Mouse (Mus musculus) E14TG2a.4 (cell line): ENCODE results near the gene Jup.
A peak's percentile ranks its signal among the peaks of the same experiment; 100 is the strongest.
"Not testable (repeated sequence)": the region's sequence is repeated elsewhere in the genome, so short reads cannot be mapped to it uniquely, and the experiment has no call there.

Experiments
- H3K27me3 ChIP-seq: 2 replicates; pipeline ENCODE4 v1.6.1; 2014; ENCODE audit warnings: low read length, control low read depth; ENCODE audit not compliant: insufficient read depth
- H3K36me3 ChIP-seq: 2 replicates; pipeline ENCODE4 v1.6.1; 2014; ENCODE audit warnings: low read length, control low read depth; ENCODE audit not compliant: insufficient read depth
- H3K4me1 ChIP-seq: replicated peaks from 2 replicates; pipeline ENCODE4 v1.6.1; 2014; ENCODE audit warnings: low read depth, low read length, control low read depth
- H3K4me3 ChIP-seq: replicated peaks from 2 replicates; pipeline ENCODE4 v1.5.1; 2014; ENCODE audit warnings: mild to moderate bottlenecking, low read length
- H3K9me3 ChIP-seq: 2 replicates; pipeline ENCODE4 v1.6.1; 2014; ENCODE audit warnings: low read length, control low read depth
- CTCF ChIP-seq: conservative IDR thresholded peaks from 2 replicates; pipeline ENCODE4 v1.5.1; 2014; ENCODE audit warnings: low read length
- NANOG ChIP-seq: IDR thresholded peaks from 2 replicates; pipeline ENCODE4 v1.6.1; 2014; ENCODE audit warnings: borderline replicate concordance, low read length, mixed read lengths
- POU5F1 ChIP-seq: IDR thresholded peaks from 2 replicates; pipeline ENCODE4 v1.6.1; 2014; ENCODE audit warnings: low read length, borderline replicate concordance

Gene Jup

GRCm38 (mm10) chr11:100335731-100336130 lies 61.8 kb downstream of the Jup start:
- TF ChIP-seq POU5F1 (no peak), NANOG (no peak), CTCF (no peak)
- Histone ChIP-seq H3K4me1 (peaks cover 14% of the 10 kb centered on the region), H3K9me3 (no peaks in the 10 kb centered on the region), H3K36me3 (no peaks in the 10 kb centered on the region), H3K27me3 (peaks cover 25% of the 10 kb centered on the region), H3K4me3 (no peak overlapping the region)

- no peaks in the 10 kb centered on the region for H3K36me3 ChIP-seq
- peaks cover 25% of the 10 kb centered on the region for H3K4me1 ChIP-seq
- H3K27me3 ChIP-seq = peaks cover 23% of the 10 kb centered on the region
- TF ChIP-seq POU5F1 (no peak), NANOG (no peak), CTCF (no peak)
- H3K9me3 ChIP-seq = no peaks in the 10 kb centered on the region
- H3K4me3 ChIP-seq = no peak within 1 kb of the TSS
Measured at GRCm38 (mm10) chr11:100333944-100334457, 63.6 kb downstream of the Jup start, which contains the start of gene Gast. Gene Gast (plus strand): TSS chr11:100334407.

- peaks cover 29% of the 10 kb centered on the region for H3K4me1 ChIP-seq
- H3K27me3 ChIP-seq = peaks cover 12% of the 10 kb centered on the region
- H3K9me3 ChIP-seq = no peaks in the 10 kb centered on the region
- H3K36me3 ChIP-seq = no peaks in the 10 kb centered on the region
- TF ChIP-seq NANOG (no peak), POU5F1 (no peak), CTCF (no peak)
- H3K4me3 ChIP-seq = no peak overlapping the region
Measured at GRCm38 (mm10) chr11:100332766-100333515, 64.6 kb downstream of the Jup start.

GRCm38 (mm10) chr11:100330816-100331375 lies 66.7 kb downstream of the Jup start:
- H3K36me3 ChIP-seq, H3K9me3 ChIP-seq, H3K27me3 ChIP-seq: not testable (repeated sequence)
- Histone ChIP-seq H3K4me1 (peaks cover 36% of the 10 kb centered on the region), H3K4me3 (peak overlapping the region; percentile 64; the same call in 1 of the 2 replicates)

GRCm38 (mm10) chr11:100330235-100330634 lies 67.3 kb downstream of the Jup start:
- TF ChIP-seq CTCF (no peak), NANOG (no peak), POU5F1 (no peak)
- H3K36me3 ChIP-seq = no peaks in the 10 kb centered on the region
- H3K27me3 ChIP-seq = no peaks in the 10 kb centered on the region
- H3K4me3 ChIP-seq = peak overlapping the region; percentile 64
- H3K9me3 ChIP-seq = no peaks in the 10 kb centered on the region
- peaks cover 36% of the 10 kb centered on the region for H3K4me1 ChIP-seq

- H3K27me3 ChIP-seq = no peaks in the 10 kb centered on the region
- peaks cover 3% of the 10 kb centered on the region; the same call in 1 of the 2 replicates for H3K36me3 ChIP-seq
- no peak overlapping the region for H3K4me3 ChIP-seq
- no peak for TF ChIP-seq NANOG
- TF ChIP-seq CTCF = no peak
- no peak for TF ChIP-seq POU5F1
- H3K9me3 ChIP-seq = no peaks in the 10 kb centered on the region
- peaks cover 24% of the 10 kb centered on the region for H3K4me1 ChIP-seq
Measured at GRCm38 (mm10) chr11:100327761-100328160, 69.8 kb downstream of the Jup start.

- peaks cover 27% of the 10 kb centered on the region for H3K4me1 ChIP-seq
- H3K36me3 ChIP-seq = peaks cover 8% of the 10 kb centered on the region
- H3K9me3 ChIP-seq = no peaks in the 10 kb centered on the region
- H3K27me3 ChIP-seq = no peaks in the 10 kb centered on the region
- no peak overlapping the region for H3K4me3 ChIP-seq
- no peak for TF ChIP-seq POU5F1
- TF ChIP-seq NANOG = no peak
- TF ChIP-seq CTCF = no peak
Measured at GRCm38 (mm10) chr11:100327316-100327715, 70.2 kb downstream of the Jup start.

- TF ChIP-seq NANOG (no peak), CTCF (no peak), POU5F1 (no peak)
- peaks cover 27% of the 10 kb centered on the region for H3K4me1 ChIP-seq
- no peak overlapping the region for H3K4me3 ChIP-seq
- H3K9me3 ChIP-seq = no peaks in the 10 kb centered on the region
- H3K27me3 ChIP-seq = no peaks in the 10 kb centered on the region
- peaks cover 27% of the 10 kb centered on the region for H3K36me3 ChIP-seq
Measured at GRCm38 (mm10) chr11:100325062-100325629, 72.4 kb downstream of the Jup start.
